Mouse (Mus musculus) MEL (cell line): Measurements from ENCODE around the gene Nelfe. TPM values are rescaled to one million over a fixed set of nuclear protein-coding genes. Genes with fewer than 3 reads are reported as not detected.
A peak's percentile ranks its signal among the peaks of the same experiment; 100 is the strongest.
"Not testable (repeated sequence)": the region's sequence is repeated elsewhere in the genome, so short reads cannot be mapped to it uniquely, and the experiment has no call there.

Experiments
- DNase-seq: peaks from one replicate; pipeline ENCODE4 v3.0.0; 2011; ENCODE audit warnings: low read depth, low spot score
- H3K27ac ChIP-seq: 2 replicates; pipeline ENCODE4 v1.5.1; 2012; ENCODE audit warnings: low read depth, mild to moderate bottlenecking, control low read depth, low read length, moderate library complexity; ENCODE audit not compliant: control insufficient read depth
- H3K27me3 ChIP-seq, 2 experiments: fragments of 150-350 bp in 1 of 2; sonication (generic) in 1 of 2; 2 replicates each; pipeline ENCODE4 v1.6.1; 2012; ENCODE audit warnings: low read length in 2 of 2, mild to moderate bottlenecking in 2 of 2, improper control_type of control experiment in 1 of 2, moderate library complexity in 1 of 2; ENCODE audit not compliant: insufficient read depth in 2 of 2, control insufficient read depth in 1 of 2
- H3K36me3 ChIP-seq, 2 experiments: 2 replicates each; pipeline ENCODE4 v1.6.1; 2012 to 2014; ENCODE audit warnings: low read length in 2 of 2, improper control_type of control experiment in 1 of 2, inconsistent platforms in 1 of 2, mild to moderate bottlenecking in 1 of 2; ENCODE audit not compliant: insufficient read depth in 2 of 2, control insufficient read depth in 1 of 2
- H3K4me1 ChIP-seq, 2 experiments: fragments of 150-350 bp in 1 of 2; sonication (generic) in 1 of 2; 2 replicates each; pipeline ENCODE4 v1.6.1; 2012; ENCODE audit warnings: low read length in 2 of 2, improper control_type of control experiment in 1 of 2, mild to moderate bottlenecking in 1 of 2; ENCODE audit not compliant: insufficient read depth in 2 of 2, control insufficient read depth in 1 of 2
- H3K4me3 ChIP-seq, 2 experiments: fragments of 150-350 bp in 1 of 2; sonication (generic) in 1 of 2; 2 replicates each; pipeline ENCODE4 v1.5.1; 2012; ENCODE audit warnings: low read depth in 2 of 2, low read length in 2 of 2, mild to moderate bottlenecking in 2 of 2, moderate library complexity in 2 of 2, control low read depth in 1 of 2, improper control_type of control experiment in 1 of 2; ENCODE audit not compliant: control insufficient read depth in 1 of 2, insufficient read depth in 1 of 2
- H3K79me2 ChIP-seq: 2 replicates; pipeline ENCODE4 v1.6.1; 2012; ENCODE audit warnings: mild to moderate bottlenecking, low read length, moderate library complexity; ENCODE audit not compliant: control insufficient read depth, poor library complexity, insufficient read depth
- H3K9ac ChIP-seq: 2 replicates; pipeline ENCODE4 v1.6.1; 2012; ENCODE audit warnings: low read depth, mild to moderate bottlenecking, control low read depth, low read length, moderate library complexity; ENCODE audit not compliant: control insufficient read depth, poor library complexity, severe bottlenecking
- H3K9me3 ChIP-seq: fragments of 150-350 bp; sonication (generic); replicated peaks from 2 replicates; pipeline ENCODE4 v1.6.1; 2012; ENCODE audit warnings: mild to moderate bottlenecking, low read length, improper control_type of control experiment, moderate library complexity; ENCODE audit not compliant: insufficient read depth
- CHD2 ChIP-seq: IDR thresholded peaks from 2 replicates; pipeline ENCODE4 v1.6.1; 2011; ENCODE audit warnings: low read length, improper control_type of control experiment
- CTCF ChIP-seq, 3 experiments: IDR thresholded peaks in 2 of 3; conservative IDR thresholded peaks in 1 of 3; 2 replicates each; pipeline ENCODE4 v1.5.1; 2011 to 2012; ENCODE audit warnings: low read length in 3 of 3, low read depth in 2 of 3, mild to moderate bottlenecking in 2 of 3, improper control_type of control experiment in 1 of 3, inconsistent platforms in 1 of 3, mixed read lengths in 1 of 3, moderate library complexity in 1 of 3; ENCODE audit not compliant: control insufficient read depth in 1 of 3, insufficient read depth in 1 of 3, poor library complexity in 1 of 3, severe bottlenecking in 1 of 3
- E2F4 ChIP-seq: IDR thresholded peaks from 2 replicates; pipeline ENCODE4 v1.6.1; 2011; ENCODE audit warnings: low read depth, low read length, improper control_type of control experiment, borderline replicate concordance
- ETS1 ChIP-seq: IDR thresholded peaks from 2 replicates; pipeline ENCODE4 v1.6.1; 2012; ENCODE audit warnings: low read depth, mild to moderate bottlenecking, inconsistent platforms, low read length, improper control_type of control experiment, moderate library complexity
- GABPA ChIP-seq: IDR thresholded peaks from 2 replicates; pipeline ENCODE4 v1.6.1; 2012; ENCODE audit warnings: low read depth, mild to moderate bottlenecking, inconsistent platforms, low read length, improper control_type of control experiment, moderate library complexity
- GATA1 ChIP-seq: IDR thresholded peaks from 2 replicates; pipeline ENCODE4 v1.6.1; 2011; ENCODE audit warnings: low read depth, low read length, improper control_type of control experiment
- KAT2A ChIP-seq: conservative IDR thresholded peaks from 2 replicates; pipeline ENCODE4 v1.6.1; 2012; ENCODE audit warnings: low read depth, low read length, improper control_type of control experiment, inconsistent platforms
- MAFK ChIP-seq: IDR thresholded peaks from 2 replicates; pipeline ENCODE4 v1.6.1; 2011; ENCODE audit warnings: low read depth, mild to moderate bottlenecking, low read length, improper control_type of control experiment, borderline replicate concordance
- MAZ ChIP-seq: IDR thresholded peaks from 2 replicates; pipeline ENCODE4 v1.6.1; 2012; ENCODE audit warnings: low read depth, mild to moderate bottlenecking, inconsistent platforms, low read length, improper control_type of control experiment
- MEF2A ChIP-seq: IDR thresholded peaks from 2 replicates; pipeline ENCODE4 v1.6.1; 2014; ENCODE audit warnings: low read depth, mild to moderate bottlenecking, inconsistent platforms, low read length, improper control_type of control experiment; ENCODE audit not compliant: poor library complexity, insufficient replicate concordance, severe bottlenecking; ENCODE audit errors: extremely low read depth
- MXI1 ChIP-seq: IDR thresholded peaks from 2 replicates; pipeline ENCODE4 v1.6.1; 2011; ENCODE audit warnings: mild to moderate bottlenecking, low read depth, low read length, improper control_type of control experiment
- MYC ChIP-seq: IDR thresholded peaks from 2 replicates; pipeline ENCODE4 v1.6.1; 2011; ENCODE audit warnings: low read depth, mild to moderate bottlenecking, low read length, improper control_type of control experiment, moderate library complexity
- RAD21 ChIP-seq: IDR thresholded peaks from 2 replicates; pipeline ENCODE4 v1.6.1; 2011; ENCODE audit warnings: mild to moderate bottlenecking, low read depth, low read length, improper control_type of control experiment
- SIN3A ChIP-seq: IDR thresholded peaks from 2 replicates; pipeline ENCODE4 v1.6.1; 2012; ENCODE audit warnings: low read length, improper control_type of control experiment, inconsistent platforms
- TBP ChIP-seq: IDR thresholded peaks from 2 replicates; pipeline ENCODE4 v1.8.0; 2011; ENCODE audit warnings: low read depth, low read length, improper control_type of control experiment
- TCF12 ChIP-seq: IDR thresholded peaks from 2 replicates; pipeline ENCODE4 v1.6.1; 2014; ENCODE audit warnings: low read depth, mild to moderate bottlenecking, inconsistent platforms, low read length, improper control_type of control experiment, moderate library complexity
- USF1 ChIP-seq: IDR thresholded peaks from 2 replicates; pipeline ENCODE4 v1.6.1; 2014; ENCODE audit warnings: low read depth, mild to moderate bottlenecking, inconsistent platforms, low read length, improper control_type of control experiment, moderate library complexity
- USF2 ChIP-seq, 2 experiments: IDR thresholded peaks; 2 replicates each; pipeline ENCODE4 v1.6.1; 2011 to 2012; ENCODE audit warnings: improper control_type of control experiment in 2 of 2, low read length in 2 of 2, borderline replicate concordance in 1 of 2, inconsistent platforms in 1 of 2, low read depth in 1 of 2, mild to moderate bottlenecking in 1 of 2; ENCODE audit not compliant: insufficient read depth in 1 of 2
- ZC3H11A ChIP-seq: IDR thresholded peaks from 2 replicates; pipeline ENCODE4 v1.6.1; 2012; ENCODE audit warnings: low read depth, mild to moderate bottlenecking, inconsistent platforms, low read length, improper control_type of control experiment
- ZNF384 ChIP-seq: IDR thresholded peaks from 2 replicates; pipeline ENCODE4 v1.6.1; 2012; ENCODE audit warnings: low read depth, mild to moderate bottlenecking, inconsistent platforms, low read length, improper control_type of control experiment
- polyA plus RNA-seq, 2 experiments: library from polyadenylated mRNA; stranded (reverse) in 1 of 2; unstranded in 1 of 2; fragments of >175 nt in 1 of 2; fragments of >200 nt in 1 of 2; gene quantifications; 2 replicates each; pipeline versions ENCODE4 v1.2.1 to v1.2.4; 2012; ENCODE audit warnings: low replicate concordance in 2 of 2, low read depth in 1 of 2; ENCODE audit not compliant: insufficient read length in 2 of 2, insufficient read depth in 1 of 2, missing spikeins in 1 of 2
- total RNA-seq: library from RNA; depleted of rRNA; stranded (reverse); fragments of 300-350 nt; gene quantifications from 2 replicates; pipeline ENCODE4 v1.2.3, GENCODE M21; 2012

The Nelfe gene
- total and polyA plus RNA-seq, 3 experiments = 67.6 to 192 TPM; not detected in 1

DNA sequence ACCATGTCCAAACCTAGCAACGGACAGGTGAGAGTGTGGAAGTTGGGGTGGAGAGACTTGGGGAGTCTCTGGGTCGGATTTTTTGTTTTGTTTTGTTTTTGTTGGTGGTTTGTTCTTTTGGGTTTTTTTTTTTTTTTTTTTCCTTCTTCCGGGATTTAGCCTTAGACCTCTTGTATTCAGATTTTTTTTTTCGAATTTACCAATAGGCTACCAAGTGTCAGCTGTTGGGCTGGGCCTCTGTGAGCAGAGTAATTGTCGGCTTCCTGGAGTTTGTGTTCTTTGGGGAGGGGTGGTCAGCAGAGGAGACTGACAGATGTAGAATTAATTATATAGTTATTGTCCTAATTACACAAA, 49.7 kb downstream of the Nelfe start (continued):
- TF ChIP-seq ETS1 = 0 out of 2 replicates have a peak, but pooled peaks have one; percentile 23
- TF ChIP-seq E2F4 = no peak
- TF ChIP-seq CTCF (IDR thresholded peaks at IDR 0.05 in 2 of 3, conservative IDR thresholded peaks at IDR 0.05 in 1 of 3; ENCODE audit: control insufficient read depth in 1 of 3, insufficient read depth in 1 of 3, low read depth in 2 of 3, low read length in 3 of 3, poor library complexity in 1 of 3, severe bottlenecking in 1 of 3) = no peak

DNA sequence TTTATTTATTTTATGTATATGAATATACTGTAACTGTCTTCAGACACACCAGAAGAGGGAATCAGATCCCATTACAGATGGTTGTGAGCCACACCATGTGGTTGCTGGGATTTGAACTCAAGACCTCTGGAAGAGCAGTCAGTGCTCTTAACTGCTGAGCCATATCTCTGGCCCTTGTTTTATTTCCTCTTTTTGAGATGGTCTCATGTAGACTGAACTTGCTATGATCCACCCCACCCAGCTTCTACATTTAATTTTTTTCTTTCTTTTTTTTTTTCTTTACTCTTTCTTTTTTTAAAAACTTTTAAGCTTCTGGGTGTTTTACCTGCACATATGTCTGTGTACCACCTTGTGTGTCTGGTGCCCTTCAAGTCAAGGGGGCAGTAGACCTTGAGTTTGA, 50.6 kb downstream of the Nelfe start:
- peaks cover 0 to 15% of the 10 kb centered on the region in 2 experiments; a peak in 3 of 4 replicates for H3K4me1 ChIP-seq

DNA sequence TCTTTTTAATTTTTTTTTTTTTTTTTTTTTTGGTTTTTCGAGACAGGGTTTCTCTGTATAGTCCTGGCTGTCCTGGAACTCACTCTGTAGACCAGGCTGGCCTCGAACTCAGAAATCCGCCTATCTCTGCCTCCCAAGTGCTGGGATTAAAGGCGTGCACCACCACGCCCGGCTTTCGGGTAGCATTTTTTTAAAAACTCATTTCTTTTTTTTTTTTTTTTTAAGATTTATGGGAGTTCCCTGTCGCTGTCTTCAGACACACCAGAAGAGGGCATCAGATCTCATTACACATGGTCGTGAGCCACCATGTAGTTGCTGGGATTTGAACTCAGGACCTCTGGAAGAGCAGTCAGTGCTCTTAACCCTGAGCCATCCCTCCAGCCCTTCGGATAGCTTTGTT, 51.8 kb downstream of the Nelfe start:
- not testable (repeated sequence) for H3K9me3 ChIP-seq, H3K4me3 ChIP-seq, H3K27me3 ChIP-seq, H3K4me1 ChIP-seq, H3K36me3 ChIP-seq, H3K9ac ChIP-seq, H3K27ac ChIP-seq, DNase-seq
- peak; percentile 52 for TF ChIP-seq ZNF384
- peaks cover 25% of the 10 kb centered on the region for H3K79me2 ChIP-seq

More for the DNA sequence above, 50.6 kb downstream of the Nelfe start:
- H3K4me3 ChIP-seq, H3K9me3 ChIP-seq, H3K9ac ChIP-seq, H3K27ac ChIP-seq, H3K27me3 ChIP-seq: not testable (repeated sequence)
- H3K36me3 ChIP-seq = peaks cover 2 to 15% of the 10 kb centered on the region in 2 experiments; a peak in 3 of 4 replicates
- H3K79me2 ChIP-seq = peaks cover 27% of the 10 kb centered on the region
- peak; percentile 61 for DNase-seq
- TF ChIP-seq ZNF384 = peak; percentile 44
- TF ChIP-seq TBP = peak; percentile 92
- peak; percentile 41; the same call in 1 of the 2 replicates for TF ChIP-seq MAFK
- TF ChIP-seq MXI1 = 0 out of 2 replicates have a peak, but pooled peaks have one; percentile 19

- H3K36me3 ChIP-seq = peaks cover 4 to 7% of the 10 kb centered on the region in 2 experiments; a peak in 3 of 4 replicates
- no peaks in the 10 kb centered on the region for H3K27me3 ChIP-seq
Measured at GRCm38 (mm10) chr17:34902895-34903294, 52.7 kb downstream of the Nelfe start.

More at GRCm38 (mm10) chr17:34902895-34903294, 52.7 kb downstream of the Nelfe start:
- DNase-seq = no peak
- TF ChIP-seq MXI1 (no peak), GABPA (no peak), ZC3H11A (no peak), MEF2A (no peak), USF2 (IDR thresholded peaks at IDR 0.05; ENCODE audit: borderline replicate concordance in 1 of 2, insufficient read depth in 1 of 2, low read depth in 1 of 2, low read length in 2 of 2) (no peak), TCF12 (no peak), MYC (no peak), SIN3A (no peak), E2F4 (no peak), KAT2A (no peak), CHD2 (no peak), GATA1 (no peak), USF1 (no peak), MAZ (no peak), RAD21 (no peak), ETS1 (no peak)
- TF ChIP-seq, all 39 proteins: peak for 0
- no peak overlapping the region for H3K4me3 ChIP-seq
- peaks cover 0 to 9% of the 10 kb centered on the region in 2 experiments; a peak in 3 of 4 replicates for H3K4me1 ChIP-seq
- H3K9me3 ChIP-seq = no peaks in the 10 kb centered on the region
- H3K79me2 ChIP-seq = peaks cover 20% of the 10 kb centered on the region
- H3K9ac ChIP-seq = no peak overlapping the region
- H3K27ac ChIP-seq = no peak overlapping the region
